Mouse (Mus musculus) liver, embryonic 14.5 days (tissue): Measurements from ENCODE around the gene Phactr1. TPM values are rescaled to one million over a fixed set of nuclear protein-coding genes. Genes with fewer than 3 reads are reported as not detected.

Experiments
- ATAC-seq: fragments of 200-750 bp; cut with Nextera tagmentation; 2 replicates; pipeline ENCODE4 v1.8.0; 2017; ENCODE audit warnings: moderate number of reproducible peaks, mild to moderate bottlenecking, moderate library complexity; ENCODE audit not compliant: insufficient read depth
- DNase-seq, 3 experiments: peaks; one replicate each; pipeline ENCODE4 v3.0.0-alpha.2; 2012 to 2013; ENCODE audit warnings: low read depth in 3 of 3, low spot score in 3 of 3
- H3K27ac ChIP-seq: fragments of 300-500 bp; sonication (generic); 2 replicates; pipeline ENCODE4 v1.5.1; 2014; ENCODE audit warnings: moderate library complexity, mild to moderate bottlenecking, control low read depth, inconsistent platforms
- H3K27me3 ChIP-seq: fragments of 300-500 bp; sonication (generic); 2 replicates; pipeline ENCODE4 v1.6.1; 2014; ENCODE audit warnings: mild to moderate bottlenecking, low read length, moderate library complexity; ENCODE audit not compliant: control insufficient read depth, insufficient read depth
- H3K36me3 ChIP-seq: fragments of 300-500 bp; sonication (generic); replicated peaks from 2 replicates; pipeline ENCODE4 v1.6.1; 2014; ENCODE audit warnings: low read depth; ENCODE audit not compliant: control insufficient read depth, insufficient read depth
- H3K4me1 ChIP-seq, 2 experiments: fragments of 200-500 bp in 1 of 2; fragments of 300-500 bp in 1 of 2; sonication (generic) in 1 of 2; replicated peaks; 2 replicates each; pipeline ENCODE4 v1.6.1; 2012 to 2014; ENCODE audit warnings: antibody characterized with exemption in 1 of 2, inconsistent platforms in 1 of 2, low read length in 1 of 2; ENCODE audit not compliant: control insufficient read depth in 2 of 2, insufficient read depth in 2 of 2
- H3K4me2 ChIP-seq: fragments of 300-500 bp; sonication (generic); 2 replicates; pipeline ENCODE4 v1.6.1; 2014; ENCODE audit warnings: low read depth, mild to moderate bottlenecking, control low read depth, moderate library complexity
- H3K4me3 ChIP-seq, 2 experiments: fragments of 200-500 bp in 1 of 2; fragments of 300-500 bp in 1 of 2; sonication (generic) in 1 of 2; 2 replicates each; pipeline ENCODE4 v1.5.1; 2012 to 2014; ENCODE audit warnings: low read depth in 2 of 2, low read length in 2 of 2, mild to moderate bottlenecking in 2 of 2, control low read depth in 1 of 2, inconsistent platforms in 1 of 2, moderate library complexity in 1 of 2; ENCODE audit not compliant: insufficient read depth in 1 of 2
- H3K9ac ChIP-seq: fragments of 300-500 bp; sonication (generic); replicated peaks from 2 replicates; pipeline ENCODE4 v1.6.1; 2014; ENCODE audit warnings: mild to moderate bottlenecking, control low read depth, moderate library complexity
- H3K9me3 ChIP-seq: fragments of 300-500 bp; sonication (generic); 2 replicates; pipeline ENCODE4 v1.6.1; 2016; ENCODE audit warnings: low read length, mixed read lengths; ENCODE audit not compliant: control insufficient read depth
- CTCF ChIP-seq: IDR thresholded peaks from 2 replicates; pipeline ENCODE4 v1.5.1; 2016; ENCODE audit warnings: antibody characterized with exemption, low read depth, control low read depth
- EP300 ChIP-seq: IDR thresholded peaks from 2 replicates; pipeline ENCODE4 v1.6.1; 2016; ENCODE audit warnings: antibody characterized with exemption, low read depth
- WGBS: fragments of 180-500 bp; shearing (Covaris S2); extraction: QIAGEN DNeasy Blood & Tissue Kit; methylation state at CpG from one replicate; pipeline ENCODE4 v1.1.7; 2014; ENCODE audit not compliant: insufficient replicate concordance; 5-methylcytosine and 5-hydroxymethylcytosine counted together
- polyA plus RNA-seq, 2 experiments: library from polyadenylated mRNA; depleted of rRNA in 1 of 2; stranded (reverse) in 1 of 2; unstranded in 1 of 2; fragments of >200 nt; fragmentation: Nextera tagmentation in 1 of 2; extraction: Ambion mirVana in 1 of 2; gene quantifications; 2 replicates each; pipeline versions ENCODE4 v1.2.1 to v1.2.3; 2012 to 2014

Phactr1 gene
- polyA plus RNA-seq, 2 experiments, result 0.15 to 0.21 TPM

DNA sequence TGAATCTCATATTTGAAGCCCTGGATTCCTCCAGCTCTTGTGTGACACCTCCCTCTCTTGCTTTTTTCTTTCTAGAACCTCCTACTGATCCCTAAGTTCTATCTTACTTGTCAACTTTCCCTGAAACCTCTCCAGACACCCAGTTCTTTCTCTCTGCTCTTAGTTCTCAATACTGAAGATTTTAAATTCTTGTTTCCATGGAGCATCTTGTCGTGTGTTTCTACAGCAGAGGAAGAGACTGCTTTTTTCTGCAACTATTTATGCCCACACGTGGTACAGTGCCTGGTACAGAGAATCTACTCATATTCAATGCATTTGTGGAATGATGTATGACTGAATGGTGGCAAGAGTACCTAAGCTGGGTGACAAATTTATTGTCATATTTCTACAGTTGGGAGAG, 158.9 kb downstream of the Phactr1 start:
- H3K36me3 ChIP-seq, result no peaks in the 10 kb centered on the region
- no peaks in the 10 kb centered on the region for H3K4me1 ChIP-seq
- DNase-seq (no peak), ATAC-seq (no peak)
- TF ChIP-seq EP300 (no peak), CTCF (no peak)
- 33% methylated on average over 2 of the region's 2 CpGs for WGBS
- H3K4me2 ChIP-seq, result no peak overlapping the region
- no peak overlapping the region for H3K9ac ChIP-seq
- H3K27ac ChIP-seq, result no peak overlapping the region
- no peaks in the 10 kb centered on the region for H3K27me3 ChIP-seq
- no peak overlapping the region for H3K4me3 ChIP-seq
- H3K9me3 ChIP-seq, result no peaks in the 10 kb centered on the region

DNA sequence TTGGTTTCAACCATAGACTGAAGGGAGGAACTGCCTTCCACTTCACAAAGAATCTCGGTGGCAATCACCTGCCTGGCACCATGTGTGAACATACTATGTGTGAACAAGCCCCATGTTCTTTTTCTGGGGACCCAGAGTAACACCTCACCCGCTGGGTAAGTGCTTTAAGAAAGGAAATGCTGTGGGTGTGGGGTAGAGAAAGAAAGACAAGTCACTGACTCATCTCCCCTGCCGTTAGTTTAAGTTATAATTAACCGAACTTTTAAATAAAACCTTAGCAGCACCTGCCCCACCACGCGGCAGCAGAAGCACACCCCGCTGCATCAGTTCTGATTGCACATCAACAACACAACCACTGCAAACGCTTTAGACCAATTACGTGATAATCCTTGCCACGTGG, 171.7 kb downstream of the Phactr1 start:
- Histone ChIP-seq H3K36me3 (no peaks in the 10 kb centered on the region), H3K4me2 (no peak overlapping the region), H3K27me3 (no peaks in the 10 kb centered on the region), H3K4me3 (no peak overlapping the region), H3K9me3 (no peaks in the 10 kb centered on the region), H3K9ac (no peak overlapping the region), H3K4me1 (no peaks in the 10 kb centered on the region), H3K27ac (no peak overlapping the region)
- ATAC-seq, result no peak
- TF ChIP-seq CTCF (no peak), EP300 (no peak)
- no peak for DNase-seq
- WGBS, result 60% methylated on average over 10 of the region's 10 CpGs

DNA sequence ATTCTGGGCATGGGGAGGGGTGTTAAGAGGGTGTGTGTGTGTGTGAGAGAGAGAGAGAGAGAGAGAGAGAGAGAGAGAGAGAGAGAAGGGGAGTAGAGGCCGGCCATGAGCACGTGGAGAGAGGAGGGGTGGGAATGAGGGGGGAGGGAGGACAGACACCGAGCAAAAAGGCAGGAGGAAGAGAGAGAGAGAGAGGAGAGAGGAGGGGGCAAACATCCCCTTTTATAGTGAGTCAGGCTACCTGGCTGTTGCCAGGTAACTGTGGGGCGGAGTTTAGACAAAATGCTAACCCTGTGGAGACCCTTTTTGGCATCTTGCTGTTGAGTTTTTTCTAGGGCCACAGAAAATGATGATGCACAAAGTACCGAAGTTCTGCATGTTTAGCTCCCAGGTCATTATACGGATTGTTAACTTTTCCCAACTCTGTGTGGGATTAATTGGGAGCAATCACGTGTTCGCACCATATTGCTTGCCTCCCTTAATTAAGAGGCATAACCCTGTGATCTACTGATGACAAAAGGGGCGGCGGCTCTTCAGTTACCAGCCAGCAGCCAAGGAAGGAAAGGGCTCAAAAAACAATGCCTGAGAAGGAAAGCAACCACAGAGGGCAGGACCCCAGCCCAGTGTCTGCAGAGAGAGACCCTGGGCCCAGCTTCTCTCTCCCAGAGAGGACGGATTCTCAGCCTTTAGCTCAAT, 173.6 kb downstream of the Phactr1 start:
- Histone ChIP-seq H3K4me1 (no peaks in the 10 kb centered on the region), H3K4me3 (no peak overlapping the region), H3K27ac (no peak overlapping the region), H3K27me3 (no peaks in the 10 kb centered on the region), H3K36me3 (no peaks in the 10 kb centered on the region), H3K9me3 (no peaks in the 10 kb centered on the region), H3K9ac (no peak overlapping the region), H3K4me2 (no peak overlapping the region)
- 29% methylated on average over 11 of the region's 11 CpGs for WGBS
- no peak for TF ChIP-seq EP300
- TF ChIP-seq CTCF, result no peak
- no peak for DNase-seq
- no peak for ATAC-seq

DNA sequence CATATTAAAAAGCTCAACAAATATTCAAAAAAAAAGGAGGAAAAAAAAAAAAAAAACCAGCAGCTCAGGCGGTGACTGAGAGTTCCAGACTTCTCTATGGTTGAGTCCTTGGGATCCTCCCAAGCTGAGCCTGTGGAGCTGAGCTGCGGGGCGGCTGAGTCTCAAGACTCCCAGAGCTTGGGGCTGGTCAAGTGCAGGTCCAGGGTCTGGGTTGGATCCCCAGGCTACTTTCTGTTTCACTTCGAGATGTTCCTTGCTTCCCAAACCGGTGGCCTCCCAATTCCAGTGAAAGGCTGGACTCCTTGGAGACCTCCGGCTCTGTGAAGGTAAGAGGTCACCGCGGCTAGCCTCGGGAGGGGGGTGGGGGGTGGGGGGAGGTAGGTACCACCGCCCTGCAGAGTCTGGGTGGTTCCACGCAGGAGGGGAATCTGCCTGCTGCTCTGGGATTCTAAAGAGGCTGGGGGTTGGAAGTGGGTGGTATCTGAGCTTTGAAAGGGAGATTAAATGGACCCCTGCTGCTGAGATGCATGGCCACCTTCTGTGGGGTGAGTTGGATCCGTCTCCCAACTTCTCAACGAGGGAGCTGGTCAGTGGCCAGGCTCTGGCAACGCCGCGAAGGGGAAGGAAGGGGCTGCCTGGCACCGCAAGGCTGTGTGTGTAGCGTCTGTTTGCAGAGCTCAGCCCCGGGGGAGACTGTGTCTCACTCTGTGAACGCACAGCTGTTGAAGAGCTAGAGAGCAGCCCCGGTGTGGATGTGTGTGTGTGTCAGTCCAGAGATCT, 185.9 kb downstream of the Phactr1 start:
- Histone ChIP-seq H3K36me3 (no peaks in the 10 kb centered on the region), H3K4me1 (no peaks in the 10 kb centered on the region), H3K27ac (no peak overlapping the region), H3K27me3 (no peaks in the 10 kb centered on the region), H3K4me3 (peak overlapping the region; percentile 39 to 46; a peak in 3 of 4 replicates), H3K9me3 (no peaks in the 10 kb centered on the region), H3K9ac (no peak overlapping the region), H3K4me2 (peak overlapping the region; percentile 44)
- no peak for DNase-seq
- WGBS, result 6% methylated on average over 21 of the region's 21 CpGs
- TF ChIP-seq EP300 (no peak), CTCF (no peak)
- no peak for ATAC-seq

DNA sequence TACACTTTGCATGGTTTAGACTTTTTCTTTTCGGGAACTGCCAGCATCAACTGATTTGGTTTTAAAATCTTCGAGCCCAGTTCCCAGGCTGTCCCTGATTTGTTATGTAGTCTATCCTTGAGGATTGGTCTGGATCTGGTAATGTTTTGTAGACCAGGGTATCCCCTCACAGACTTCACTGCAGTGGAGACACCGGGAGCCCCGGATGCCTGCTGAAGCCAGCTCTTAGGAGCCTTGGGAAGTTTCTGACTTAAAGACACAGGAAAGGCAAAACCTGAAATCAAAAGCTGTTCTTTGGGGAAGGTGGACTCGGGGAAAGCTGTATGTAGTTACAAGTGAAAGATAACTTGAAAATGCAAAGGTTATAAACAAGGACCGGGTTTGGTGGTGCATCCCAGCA, 186.6 kb downstream of the Phactr1 start:
- Histone ChIP-seq H3K27me3 (no peaks in the 10 kb centered on the region), H3K9me3 (no peaks in the 10 kb centered on the region), H3K4me3 (no peak overlapping the region), H3K9ac (no peak overlapping the region), H3K36me3 (no peaks in the 10 kb centered on the region), H3K4me2 (peak overlapping the region; percentile 44), H3K4me1 (no peaks in the 10 kb centered on the region), H3K27ac (no peak overlapping the region)
- ATAC-seq (no peak), DNase-seq (no peak)
- WGBS, result 23% methylated on average over 6 of the region's 6 CpGs
- no peak for TF ChIP-seq EP300
- no peak for TF ChIP-seq CTCF
